Mouse (Mus musculus) olfactory bulb, adult 2 months (tissue): ENCODE results near the gene Vps9d1. TPM values are rescaled to one million over a fixed set of nuclear protein-coding genes. Genes with fewer than 3 reads are reported as not detected.
"Not testable (repeated sequence)": the region's sequence is repeated elsewhere in the genome, so short reads cannot be mapped to it uniquely, and the experiment has no call there.

Experiments used
- H3K27ac ChIP-seq: fragments of 200-500 bp; 2 replicates; pipeline ENCODE4 v1.5.1; 2012; ENCODE audit warnings: low read depth, low read length; ENCODE audit not compliant: insufficient read depth
- H3K4me1 ChIP-seq: fragments of 200-500 bp; 2 replicates; pipeline ENCODE4 v1.6.1; 2012; ENCODE audit warnings: low read length; ENCODE audit not compliant: control insufficient read depth, insufficient read depth
- H3K4me3 ChIP-seq: fragments of 200-500 bp; 2 replicates; pipeline ENCODE4 v1.5.1; 2012; ENCODE audit warnings: mild to moderate bottlenecking, low read depth, low read length, moderate library complexity; ENCODE audit not compliant: insufficient read depth
- CTCF ChIP-seq: fragments of 200-500 bp; IDR thresholded peaks from 2 replicates; pipeline ENCODE4 v1.5.1; 2012; ENCODE audit warnings: low read depth, mild to moderate bottlenecking, low read length, moderate library complexity; ENCODE audit not compliant: insufficient read depth
- POLR2A ChIP-seq: fragments of 200-500 bp; IDR thresholded peaks from 2 replicates; pipeline ENCODE4 v1.6.1; 2012; ENCODE audit warnings: mild to moderate bottlenecking, low read depth, low read length, moderate library complexity; ENCODE audit not compliant: insufficient read depth
- WGBS: fragments of 180-500 bp; shearing (Covaris S2); methylation state at CpG from one replicate; pipeline ENCODE4 v1.1.7; 2018; 5-methylcytosine and 5-hydroxymethylcytosine counted together
- polyA plus RNA-seq: library from polyadenylated mRNA; stranded (reverse); fragments of >200 nt; gene quantifications from 2 replicates; pipeline ENCODE4 v1.2.4, GENCODE M21; 2012; ENCODE audit warnings: low replicate concordance; ENCODE audit not compliant: missing spikeins, insufficient read depth, insufficient read length

The Vps9d1 gene
- polyA plus RNA-seq, 1 experiment = not detected

- whole genome bisulfite sequencing = 41% methylated on average over 5 of the region's 5 CpGs
- TF ChIP-seq CTCF (no peak), POLR2A (no peak)
- H3K4me3 ChIP-seq = no peak overlapping the region
- peaks cover 35% of the 10 kb centered on the region for H3K4me1 ChIP-seq
- no peak overlapping the region for H3K27ac ChIP-seq
Measured at GRCm38 (mm10) chr8:123231742-123232141, 22.4 kb downstream of the Vps9d1 start.

- not testable (repeated sequence) for H3K27ac ChIP-seq, H3K4me3 ChIP-seq
- WGBS = 69% methylated on average over 11 of the region's 11 CpGs
- peaks cover 32% of the 10 kb centered on the region for H3K4me1 ChIP-seq
Measured at GRCm38 (mm10) chr8:123230326-123230725, 23.8 kb downstream of the Vps9d1 start.

GRCm38 (mm10) chr8:123228416-123228815 lies 25.7 kb downstream of the Vps9d1 start:
- no peak overlapping the region for H3K27ac ChIP-seq
- 58% methylated on average over 1 of the region's 1 CpGs for WGBS
- no peak overlapping the region for H3K4me3 ChIP-seq
- TF ChIP-seq POLR2A = no peak
- no peak for TF ChIP-seq CTCF
- H3K4me1 ChIP-seq = peaks cover 19% of the 10 kb centered on the region

- H3K4me3 ChIP-seq = peak within 1 kb of the TSS; percentile 65
- peaks cover 3% of the 10 kb centered on the region; the same call in 1 of the 2 replicates for H3K4me1 ChIP-seq
- TF ChIP-seq CTCF (no peak), POLR2A (peak; percentile 95)
- WGBS = 2% methylated on average over 59 of the region's 59 CpGs
- H3K27ac ChIP-seq = peak within 1 kb of the TSS; percentile 82
Measured at GRCm38 (mm10) chr8:123224278-123225266, 29.6 kb downstream of the Vps9d1 start, which contains the start of gene Cdk10. TSS of gene Cdk10 (plus strand) at chr8:123224842.

- no peak overlapping the region for H3K27ac ChIP-seq
- no peak overlapping the region for H3K4me3 ChIP-seq
- peaks cover 3% of the 10 kb centered on the region; the same call in 1 of the 2 replicates for H3K4me1 ChIP-seq
- no peak for TF ChIP-seq CTCF
- TF ChIP-seq POLR2A = no peak
- 33% methylated on average over 1 of the region's 1 CpGs for WGBS
Measured at GRCm38 (mm10) chr8:123220917-123221316, 33.2 kb downstream of the Vps9d1 start.

GRCm38 (mm10) chr8:123215430-123215829 lies 38.7 kb downstream of the Vps9d1 start:
- TF ChIP-seq POLR2A (no peak), CTCF (no peak)
- no peak overlapping the region for H3K27ac ChIP-seq
- 87% methylated on average over 3 of the region's 3 CpGs for WGBS
- peaks cover 9% of the 10 kb centered on the region for H3K4me1 ChIP-seq
- no peak overlapping the region for H3K4me3 ChIP-seq

GRCm38 (mm10) chr8:123213118-123213772 lies 40.9 kb downstream of the Vps9d1 start:
- Histone ChIP-seq H3K27ac (no peak overlapping the region; the same call in 1 of the 2 replicates), H3K4me1 (peaks cover 11% of the 10 kb centered on the region), H3K4me3 (peak overlapping the region; percentile 71)
- no peak; the same call in 1 of the 2 replicates for TF ChIP-seq CTCF
- no peak for TF ChIP-seq POLR2A
- 10% methylated on average over 22 of the region's 22 CpGs for WGBS

- peak within 1 kb of the TSS; percentile 71 for H3K4me3 ChIP-seq
Measured at GRCm38 (mm10) chr8:123212321-123213117, 41.6 kb downstream of the Vps9d1 start, which contains the start of the genes Chmp1a and Spata33. TSS of gene Chmp1a (minus strand) at chr8:123212763. TSS of gene Spata33 (plus strand) at chr8:123212832.

More at GRCm38 (mm10) chr8:123212321-123213117, 41.6 kb downstream of the Vps9d1 start, which contains the start of the genes Chmp1a and Spata33:
- Histone ChIP-seq H3K4me1 (peaks cover 11% of the 10 kb centered on the region), H3K27ac (no peak within 1 kb of the TSS; the same call in 1 of the 2 replicates)
- WGBS = under 1% methylated on average over 76 of the region's 76 CpGs
- TF ChIP-seq POLR2A (peak; percentile 90), CTCF (peak; percentile 88)
